Mouse (Mus musculus) limb, embryonic 15.5 days (tissue): ENCODE results near the gene Hsd17b11. TPM values are rescaled to one million over a fixed set of nuclear protein-coding genes. Genes with fewer than 3 reads are reported as not detected.
A peak's percentile ranks its signal among the peaks of the same experiment; 100 is the strongest.
"Not testable (repeated sequence)": the region's sequence is repeated elsewhere in the genome, so short reads cannot be mapped to it uniquely, and the experiment has no call there.

Experiments
- ATAC-seq: fragments of 200-750 bp; cut with Nextera tagmentation; 2 replicates; pipeline ENCODE4 v1.8.0; 2017; ENCODE audit warnings: low read depth, moderate TSS enrichment; ENCODE audit not compliant: insufficient number of reproducible peaks, low FRiP score, low TSS enrichment
- H3K27ac ChIP-seq: fragments of 300-500 bp; sonication (generic); 2 replicates; pipeline ENCODE4 v1.5.1; 2015; ENCODE audit warnings: moderate library complexity, mild to moderate bottlenecking, inconsistent platforms
- H3K27me3 ChIP-seq: fragments of 300-500 bp; sonication (generic); 2 replicates; pipeline ENCODE4 v1.6.1; 2015; ENCODE audit warnings: inconsistent platforms
- H3K36me3 ChIP-seq: fragments of 300-500 bp; sonication (generic); 2 replicates; pipeline ENCODE4 v1.6.1; 2015; ENCODE audit warnings: inconsistent platforms
- H3K4me1 ChIP-seq: fragments of 300-500 bp; sonication (generic); 2 replicates; pipeline ENCODE4 v1.6.1; 2015; ENCODE audit warnings: inconsistent platforms
- H3K4me2 ChIP-seq: fragments of 300-500 bp; sonication (generic); 2 replicates; pipeline ENCODE4 v1.6.1; 2015; ENCODE audit warnings: mild to moderate bottlenecking, inconsistent platforms
- H3K4me3 ChIP-seq: fragments of 300-500 bp; sonication (generic); 2 replicates; pipeline ENCODE4 v1.5.1; 2015; ENCODE audit warnings: mild to moderate bottlenecking, inconsistent platforms
- H3K9ac ChIP-seq: fragments of 300-500 bp; sonication (generic); 2 replicates; pipeline ENCODE4 v1.6.1; 2015; ENCODE audit warnings: inconsistent platforms
- H3K9me3 ChIP-seq: fragments of 300-500 bp; sonication (generic); 2 replicates; pipeline ENCODE4 v1.6.1; 2016; ENCODE audit warnings: inconsistent platforms
- WGBS: fragments of 180-500 bp; shearing (Covaris S2); methylation state at CpG from one replicate; pipeline ENCODE4 v1.1.7; 2015; 5-methylcytosine and 5-hydroxymethylcytosine counted together
- polyA plus RNA-seq: library from polyadenylated mRNA; unstranded; fragments of >200 nt; fragmentation: Nextera tagmentation; extraction: Ambion mirVana; gene quantifications from 2 replicates; pipeline ENCODE4 v1.2.1, GENCODE M21; 2015

Hsd17b11 gene
- polyA plus RNA-seq, 1 experiment from 2014 or later = 4.0 TPM

GRCm38 (mm10) chr5:104025245-104025854, 3.6 kb upstream of the Hsd17b11 start:
- Histone ChIP-seq H3K27me3 (peaks cover 8% of the 10 kb centered on the region; the same call in 1 of the 2 replicates), H3K27ac (no peak overlapping the region), H3K9me3 (no peaks in the 10 kb centered on the region), H3K9ac (no peak overlapping the region), H3K36me3 (no peaks in the 10 kb centered on the region), H3K4me2 (no peak overlapping the region), H3K4me3 (no peak overlapping the region), H3K4me1 (peaks cover 13% of the 10 kb centered on the region; the same call in 1 of the 2 replicates)
- WGBS = 42% methylated on average over 17 of the region's 17 CpGs
- ATAC-seq = no peak

- Histone ChIP-seq H3K4me3 (no peak overlapping the region), H3K4me2 (no peak overlapping the region), H3K9me3 (no peaks in the 10 kb centered on the region), H3K27me3 (peaks cover 8% of the 10 kb centered on the region; the same call in 1 of the 2 replicates), H3K36me3 (no peaks in the 10 kb centered on the region), H3K9ac (no peak overlapping the region), H3K4me1 (peaks cover 13% of the 10 kb centered on the region; the same call in 1 of the 2 replicates), H3K27ac (no peak overlapping the region)
- WGBS = 59% methylated on average over 11 of the region's 11 CpGs
- no peak for ATAC-seq
Observed at GRCm38 (mm10) chr5:104024762-104025161, 3.0 kb upstream of the Hsd17b11 start.

GRCm38 (mm10) chr5:104024193-104024592, 2.5 kb upstream of the Hsd17b11 start:
- H3K4me2 ChIP-seq, H3K27ac ChIP-seq, H3K27me3 ChIP-seq, H3K9ac ChIP-seq, H3K36me3 ChIP-seq, H3K9me3 ChIP-seq, ATAC-seq, H3K4me3 ChIP-seq: not testable (repeated sequence)
- H3K4me1 ChIP-seq = peaks cover 13% of the 10 kb centered on the region; the same call in 1 of the 2 replicates
- 80% methylated on average over 5 of the region's 5 CpGs for WGBS

GRCm38 (mm10) chr5:104023289-104024020, 1.7 kb upstream of the Hsd17b11 start:
- Histone ChIP-seq H3K27ac (no peak overlapping the region), H3K36me3 (no peaks in the 10 kb centered on the region), H3K4me3 (no peak overlapping the region), H3K4me1 (peaks cover 13% of the 10 kb centered on the region; the same call in 1 of the 2 replicates), H3K9me3 (no peaks in the 10 kb centered on the region), H3K9ac (no peak overlapping the region), H3K4me2 (no peak overlapping the region), H3K27me3 (peaks cover 8% of the 10 kb centered on the region; the same call in 1 of the 2 replicates)
- 76% methylated on average over 8 of the region's 8 CpGs for WGBS
- no peak for ATAC-seq

GRCm38 (mm10) chr5:104022558-104022957, 839 bp upstream of the Hsd17b11 start:
- H3K4me3 ChIP-seq = peak overlapping the region; percentile 52
- 31% methylated on average over 5 of the region's 5 CpGs for WGBS

GRCm38 (mm10) chr5:104011419-104011818, 10.3 kb downstream of the Hsd17b11 start:
- H3K27ac ChIP-seq = no peak overlapping the region
- no peaks in the 10 kb centered on the region for H3K9me3 ChIP-seq
- H3K4me3 ChIP-seq = no peak overlapping the region
- H3K27me3 ChIP-seq = no peaks in the 10 kb centered on the region
- no peaks in the 10 kb centered on the region for H3K36me3 ChIP-seq
- no peaks in the 10 kb centered on the region for H3K4me1 ChIP-seq
- no peak overlapping the region for H3K4me2 ChIP-seq
- no peak for ATAC-seq
- H3K9ac ChIP-seq = no peak overlapping the region

More at GRCm38 (mm10) chr5:104022558-104022957, 839 bp upstream of the Hsd17b11 start:
- Histone ChIP-seq H3K4me1 (peaks cover 13% of the 10 kb centered on the region; the same call in 1 of the 2 replicates), H3K9ac (no peak overlapping the region), H3K36me3 (0 out of 2 replicates have a peak, but pooled peaks cover 4% of the 10 kb centered on the region), H3K4me2 (peak overlapping the region; percentile 80), H3K27me3 (peaks cover 8% of the 10 kb centered on the region; the same call in 1 of the 2 replicates), H3K27ac (no peak overlapping the region), H3K9me3 (no peaks in the 10 kb centered on the region)
- no peak for ATAC-seq

GRCm38 (mm10) chr5:104010261-104010660, 11.5 kb downstream of the Hsd17b11 start:
- ATAC-seq = no peak
- Histone ChIP-seq H3K36me3 (no peaks in the 10 kb centered on the region), H3K9ac (no peak overlapping the region), H3K4me2 (no peak overlapping the region), H3K4me3 (no peak overlapping the region), H3K27me3 (no peaks in the 10 kb centered on the region), H3K4me1 (no peaks in the 10 kb centered on the region), H3K9me3 (no peaks in the 10 kb centered on the region), H3K27ac (no peak overlapping the region)
- 91% methylated on average over 7 of the region's 7 CpGs for WGBS

- WGBS = 91% methylated on average over 3 of the region's 3 CpGs
- no peaks in the 10 kb centered on the region for H3K9me3 ChIP-seq
Observed at GRCm38 (mm10) chr5:104009421-104009820, 12.3 kb downstream of the Hsd17b11 start.

GRCm38 (mm10) chr5:104007801-104008200, 13.9 kb downstream of the Hsd17b11 start:
- no peaks in the 10 kb centered on the region; the same call in 1 of the 2 replicates for H3K36me3 ChIP-seq
- H3K4me2 ChIP-seq = no peak overlapping the region
- no peaks in the 10 kb centered on the region for H3K4me1 ChIP-seq
- H3K27me3 ChIP-seq = no peaks in the 10 kb centered on the region
- H3K4me3 ChIP-seq = no peak overlapping the region
- ATAC-seq = no peak
- 73% methylated on average over 5 of the region's 5 CpGs for WGBS
- no peaks in the 10 kb centered on the region for H3K9me3 ChIP-seq
- H3K9ac ChIP-seq = no peak overlapping the region
- H3K27ac ChIP-seq = no peak overlapping the region

More at GRCm38 (mm10) chr5:104009421-104009820, 12.3 kb downstream of the Hsd17b11 start:
- no peak overlapping the region for H3K9ac ChIP-seq
- ATAC-seq = no peak
- no peaks in the 10 kb centered on the region for H3K4me1 ChIP-seq
- H3K4me2 ChIP-seq = no peak overlapping the region
- no peak overlapping the region for H3K4me3 ChIP-seq
- H3K27ac ChIP-seq = no peak overlapping the region
- no peaks in the 10 kb centered on the region for H3K27me3 ChIP-seq
- no peaks in the 10 kb centered on the region for H3K36me3 ChIP-seq

- no peak for ATAC-seq
- 73% methylated on average over 3 of the region's 3 CpGs for WGBS
- Histone ChIP-seq H3K4me3 (no peak overlapping the region), H3K4me1 (no peaks in the 10 kb centered on the region), H3K36me3 (no peaks in the 10 kb centered on the region; the same call in 1 of the 2 replicates), H3K27me3 (no peaks in the 10 kb centered on the region), H3K4me2 (no peak overlapping the region), H3K27ac (no peak overlapping the region), H3K9me3 (no peaks in the 10 kb centered on the region), H3K9ac (no peak overlapping the region)
Observed at GRCm38 (mm10) chr5:104006811-104007210, 14.9 kb downstream of the Hsd17b11 start.

GRCm38 (mm10) chr5:104003955-104004354, 17.8 kb downstream of the Hsd17b11 start:
- Histone ChIP-seq H3K27ac (no peak overlapping the region), H3K36me3 (no peaks in the 10 kb centered on the region; the same call in 1 of the 2 replicates), H3K4me3 (no peak overlapping the region), H3K9ac (no peak overlapping the region), H3K4me2 (no peak overlapping the region), H3K4me1 (no peaks in the 10 kb centered on the region), H3K9me3 (no peaks in the 10 kb centered on the region), H3K27me3 (no peaks in the 10 kb centered on the region)
- ATAC-seq = no peak
- WGBS = 79% methylated on average over 2 of the region's 2 CpGs
